Mouse (Mus musculus): ENCODE measurements at regions not wholly inside any gene's neighbourhood (a gene's known extent, or its start where the extent isn't known, plus 50 kb on each side); places are given as distances from the start of the nearest gene placed in this dataset.

DNA sequence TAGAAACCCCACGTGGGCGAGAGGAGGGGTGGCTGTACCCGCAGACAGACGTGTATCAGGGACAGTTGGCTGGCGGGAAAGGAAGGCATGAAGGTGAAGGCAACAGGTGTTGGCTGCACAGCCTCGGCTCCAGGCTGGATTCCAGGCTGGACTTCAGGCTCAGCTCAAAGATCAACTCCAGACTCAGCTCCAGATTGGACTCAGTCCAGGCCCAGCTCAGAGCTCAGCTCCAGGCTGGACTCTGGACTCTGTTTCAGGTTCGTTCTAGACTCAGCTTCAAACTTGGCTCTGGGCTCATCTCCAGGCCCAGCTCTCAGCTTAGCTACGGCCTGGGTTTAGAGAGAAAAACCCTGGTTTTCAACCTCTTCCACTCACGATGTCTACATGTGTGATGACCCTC lies 171.2 kb downstream of the Kif26a start:
- WGBS: 78% methylated on average over 9 of the region's 9 CpGs
- H3K27me3 ChIP-seq: no peaks in the 10 kb centered on the region
- no peaks in the 10 kb centered on the region for H3K4me1 ChIP-seq
- H3K9ac ChIP-seq: no peak overlapping the region
- no peak overlapping the region for H3K4me3 ChIP-seq (replicated peaks)
- ATAC-seq (ENCODE audit: insufficient number of reproducible peaks, low FRiP score, low TSS enrichment, low read depth): no peak
- H3K9me3 ChIP-seq (replicated peaks): no peaks in the 10 kb centered on the region
- H3K27ac ChIP-seq (replicated peaks): no peak overlapping the region
- no peak overlapping the region for H3K4me2 ChIP-seq (replicated peaks)
- H3K36me3 ChIP-seq: no peaks in the 10 kb centered on the region

DNA sequence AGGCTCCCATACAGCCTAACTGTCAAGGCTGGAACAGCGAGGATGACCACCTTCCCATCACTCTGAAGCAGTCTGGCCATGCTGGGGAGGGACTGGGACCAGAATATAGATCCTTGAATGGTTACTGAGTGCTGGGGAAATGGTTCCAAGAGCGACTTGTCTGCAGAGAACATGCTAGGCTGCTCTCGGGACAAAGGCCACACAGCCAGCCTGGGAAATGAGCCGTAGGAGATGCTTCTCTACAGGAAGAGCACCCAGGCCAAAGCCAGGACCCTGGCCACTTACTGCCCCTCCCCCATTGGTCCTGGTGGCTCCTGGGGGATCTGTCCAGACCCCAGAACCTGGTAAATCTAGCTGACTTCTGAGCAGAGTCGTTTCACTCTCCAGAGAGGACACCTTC lies 170.8 kb upstream of the A530016L24Rik start:
- 81% methylated on average over 5 of the region's 5 CpGs for WGBS
- Histone ChIP-seq H3K36me3 (no peaks in the 10 kb centered on the region), H3K27ac (replicated peaks) (no peak overlapping the region), H3K9ac (no peak overlapping the region), H3K4me2 (replicated peaks) (no peak overlapping the region), H3K4me3 (replicated peaks) (no peak overlapping the region), H3K4me1 (no peaks in the 10 kb centered on the region), H3K9me3 (replicated peaks) (no peaks in the 10 kb centered on the region), H3K27me3 (no peaks in the 10 kb centered on the region)
- no peak for ATAC-seq (ENCODE audit: insufficient number of reproducible peaks, low FRiP score, low TSS enrichment, low read depth)

DNA sequence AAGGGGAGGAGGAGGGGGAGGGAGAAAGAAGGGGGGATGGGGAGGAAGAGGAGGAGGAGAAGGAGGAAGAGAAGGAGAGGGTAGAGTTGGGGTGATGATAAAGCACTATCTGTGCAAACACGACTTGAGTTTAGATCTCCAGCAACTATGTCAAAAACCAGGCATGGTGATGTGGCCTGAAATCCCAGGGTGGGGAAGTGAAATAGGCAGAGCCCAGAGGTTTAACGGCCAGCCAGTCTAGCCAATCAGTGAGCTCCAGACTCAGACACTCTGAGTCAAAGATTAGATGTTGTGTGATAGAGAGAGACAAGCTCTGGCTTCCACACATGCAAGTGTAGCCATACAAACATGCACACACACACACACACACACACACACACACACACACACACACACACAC lies 167.1 kb upstream of the A530016L24Rik start:
- Histone ChIP-seq H3K4me1 (peaks cover 5% of the 10 kb centered on the region; the same call in 1 of the 2 replicates), H3K27me3 (no peaks in the 10 kb centered on the region), H3K27ac (replicated peaks) (no peak overlapping the region), H3K4me2 (replicated peaks) (no peak overlapping the region), H3K9me3 (replicated peaks) (no peaks in the 10 kb centered on the region), H3K9ac (no peak overlapping the region), H3K36me3 (no peaks in the 10 kb centered on the region), H3K4me3 (replicated peaks) (no peak overlapping the region)
- ATAC-seq (ENCODE audit: insufficient number of reproducible peaks, low FRiP score, low TSS enrichment, low read depth): no peak
- WGBS: 64% methylated on average over 2 of the region's 2 CpGs

DNA sequence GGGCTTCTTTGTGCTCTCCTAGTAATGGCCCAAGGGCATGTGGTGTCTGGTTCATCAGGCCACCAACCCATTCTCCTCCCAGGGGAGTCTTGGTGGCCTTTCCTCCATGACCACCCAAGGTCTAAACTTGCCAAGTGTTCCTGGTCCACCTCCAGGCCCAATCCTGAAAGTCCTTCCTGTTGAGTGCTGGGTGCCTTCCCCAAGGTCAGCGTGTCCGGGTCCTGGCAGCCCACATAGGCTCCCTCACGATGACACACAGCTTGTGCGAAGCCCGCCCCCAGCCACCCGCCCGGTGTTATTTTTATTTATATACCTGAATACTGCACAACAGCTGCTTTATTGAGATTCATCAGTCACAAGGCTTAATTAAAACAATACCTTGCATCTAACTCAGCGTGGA lies 161.8 kb upstream of the A530016L24Rik start:
- Histone ChIP-seq H3K27me3 (peaks cover 5% of the 10 kb centered on the region; the same call in 1 of the 2 replicates), H3K4me1 (peaks cover 36% of the 10 kb centered on the region), H3K27ac (replicated peaks) (no peak overlapping the region), H3K36me3 (no peaks in the 10 kb centered on the region), H3K9ac (no peak overlapping the region), H3K9me3 (replicated peaks) (no peaks in the 10 kb centered on the region), H3K4me2 (replicated peaks) (no peak overlapping the region), H3K4me3 (replicated peaks) (no peak overlapping the region)
- WGBS: 70% methylated on average over 8 of the region's 8 CpGs
- no peak for ATAC-seq (ENCODE audit: insufficient number of reproducible peaks, low FRiP score, low TSS enrichment, low read depth)

DNA sequence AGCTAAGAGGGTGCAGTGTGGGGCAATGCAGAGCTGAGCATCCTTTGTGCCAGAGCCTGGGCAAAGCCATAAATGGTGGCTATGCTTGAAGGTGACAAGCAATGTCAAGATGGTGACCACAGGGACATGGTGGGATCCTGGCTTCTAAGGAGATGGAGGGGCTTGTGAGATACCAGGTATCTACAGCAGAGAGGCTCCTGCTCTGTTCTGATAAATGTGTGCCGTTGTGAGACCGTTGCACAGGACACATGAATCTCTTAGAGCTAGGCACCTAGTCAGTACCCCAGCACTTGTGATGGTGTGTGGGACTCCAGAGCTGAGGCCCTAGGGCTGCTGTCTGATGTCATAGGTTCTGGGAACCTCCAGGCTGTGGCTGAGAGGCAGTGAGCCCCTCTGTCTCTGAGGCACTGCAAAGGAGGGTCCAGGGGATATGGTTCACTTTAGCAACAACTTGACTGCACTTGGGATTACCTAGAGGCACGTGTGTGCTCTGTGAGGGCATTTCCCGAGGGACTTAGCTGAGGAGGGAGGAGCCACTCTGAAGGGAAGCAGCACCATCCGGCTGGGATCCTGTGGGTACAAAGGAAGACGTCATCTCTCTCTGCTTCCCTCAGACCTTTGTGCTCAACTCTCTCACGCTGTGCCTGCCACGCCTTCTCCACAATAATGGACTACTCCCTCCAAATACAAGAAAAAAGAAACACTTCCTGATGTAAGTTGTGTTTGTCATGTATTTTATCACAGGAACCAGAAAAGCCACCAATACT lies 160.3 kb upstream of the A530016L24Rik start:
- H3K9ac ChIP-seq: no peak overlapping the region
- 29% methylated on average over 8 of the region's 8 CpGs for WGBS

DNA sequence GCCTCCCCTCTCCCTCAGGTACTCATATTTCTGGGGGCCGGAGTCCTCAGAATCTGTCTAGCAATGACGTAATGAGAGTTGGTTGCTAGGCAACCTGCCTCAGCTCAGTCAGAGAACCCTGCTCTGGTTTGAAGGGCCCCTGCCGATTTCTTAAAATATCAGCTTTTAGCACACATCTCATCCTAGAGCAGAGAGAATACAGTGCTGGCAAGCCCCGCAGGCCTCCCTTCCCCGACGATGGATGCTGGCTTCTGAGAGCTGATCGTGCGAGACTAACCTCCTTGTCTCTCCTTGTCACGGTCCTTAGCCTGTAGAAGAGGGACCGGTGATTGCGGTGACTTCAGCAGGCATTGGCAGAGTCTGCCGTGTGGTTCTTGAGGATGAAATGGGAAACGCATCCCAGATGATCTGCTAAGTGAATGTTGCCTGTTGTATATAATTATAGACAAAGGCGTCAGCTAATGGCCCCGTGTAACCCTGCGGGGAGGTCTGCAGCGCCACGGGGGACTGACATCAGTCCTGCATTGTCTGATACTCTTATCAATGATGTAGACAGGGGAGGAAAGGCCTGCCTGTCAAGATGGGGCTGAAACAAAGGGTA lies 159.4 kb upstream of the A530016L24Rik start:
- H3K9ac ChIP-seq: no peak overlapping the region
- no peak overlapping the region for H3K27ac ChIP-seq (replicated peaks)
- H3K4me3 ChIP-seq (replicated peaks): no peak overlapping the region
- 7% methylated on average over 18 of the region's 18 CpGs for WGBS
- H3K36me3 ChIP-seq: no peaks in the 10 kb centered on the region
- H3K4me1 ChIP-seq: peaks cover 58% of the 10 kb centered on the region
- H3K4me2 ChIP-seq (replicated peaks): peak overlapping the region; percentile 17; the same call in 1 of the 2 replicates
- ATAC-seq (ENCODE audit: insufficient number of reproducible peaks, low FRiP score, low TSS enrichment, low read depth): peak; percentile 2; the same call in 1 of the 2 replicates
- H3K9me3 ChIP-seq (replicated peaks): no peaks in the 10 kb centered on the region
- peaks cover 5% of the 10 kb centered on the region; the same call in 1 of the 2 replicates for H3K27me3 ChIP-seq

More for the DNA sequence above, 160.3 kb upstream of the A530016L24Rik start:
- Histone ChIP-seq H3K4me3 (replicated peaks) (no peak overlapping the region), H3K36me3 (no peaks in the 10 kb centered on the region), H3K27ac (replicated peaks) (no peak overlapping the region), H3K27me3 (peaks cover 5% of the 10 kb centered on the region; the same call in 1 of the 2 replicates), H3K4me2 (replicated peaks) (peak overlapping the region; percentile 17; the same call in 1 of the 2 replicates), H3K4me1 (peaks cover 50% of the 10 kb centered on the region), H3K9me3 (replicated peaks) (no peaks in the 10 kb centered on the region)
- ATAC-seq (ENCODE audit: insufficient number of reproducible peaks, low FRiP score, low TSS enrichment, low read depth): peak; percentile 48; the same call in 1 of the 2 replicates

DNA sequence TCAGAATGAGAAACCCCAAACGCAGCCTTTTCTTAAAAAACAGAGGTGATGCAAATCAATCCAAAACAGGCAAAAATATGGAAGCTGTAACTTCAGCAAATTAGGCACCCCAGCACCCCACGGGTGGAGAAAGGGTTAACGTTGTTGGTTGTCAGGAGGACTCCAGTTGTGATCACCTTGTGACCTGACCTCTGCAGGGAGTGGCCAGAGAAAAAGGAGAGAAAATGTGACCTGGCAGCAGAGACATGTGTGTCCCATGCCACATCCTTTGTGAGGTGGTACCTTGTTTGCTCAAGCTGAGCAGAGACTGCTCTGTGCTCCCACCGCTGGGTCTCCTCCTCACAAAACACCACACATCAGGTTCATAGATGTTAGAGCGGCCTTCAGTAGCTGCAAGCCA lies 158.7 kb upstream of the A530016L24Rik start:
- ATAC-seq (ENCODE audit: insufficient number of reproducible peaks, low FRiP score, low TSS enrichment, low read depth): no peak
- H3K9ac ChIP-seq: no peak overlapping the region
- no peaks in the 10 kb centered on the region for H3K36me3 ChIP-seq
- H3K4me1 ChIP-seq: peaks cover 60% of the 10 kb centered on the region
- no peak overlapping the region for H3K4me3 ChIP-seq (replicated peaks)
- 54% methylated on average over 5 of the region's 5 CpGs for WGBS
- no peaks in the 10 kb centered on the region for H3K9me3 ChIP-seq (replicated peaks)
- peaks cover 5% of the 10 kb centered on the region; the same call in 1 of the 2 replicates for H3K27me3 ChIP-seq
- no peak overlapping the region for H3K27ac ChIP-seq (replicated peaks)
- no peak overlapping the region for H3K4me2 ChIP-seq (replicated peaks)

DNA sequence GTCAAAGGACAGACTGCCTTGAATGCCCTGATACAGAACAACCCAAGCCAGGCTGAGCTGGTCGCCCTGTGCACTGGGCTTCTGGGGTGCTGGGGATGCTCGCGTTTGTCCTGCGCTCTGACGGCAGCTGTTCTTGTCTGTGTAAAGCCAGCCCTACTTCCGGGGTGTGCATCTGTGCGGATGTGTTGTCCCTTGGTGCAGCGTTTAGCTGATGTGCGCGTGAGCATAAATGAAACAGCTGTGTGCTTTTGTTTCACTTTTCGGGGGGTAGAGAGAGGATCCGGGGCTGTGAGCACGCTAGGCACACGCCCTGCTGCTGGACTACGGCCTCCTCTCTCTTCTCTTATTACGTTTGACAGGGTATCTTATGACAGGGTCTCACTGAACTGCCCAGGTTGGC lies 158.2 kb upstream of the A530016L24Rik start:
- H3K36me3 ChIP-seq: no peaks in the 10 kb centered on the region
- no peak for ATAC-seq (ENCODE audit: insufficient number of reproducible peaks, low FRiP score, low TSS enrichment, low read depth)
- no peak overlapping the region for H3K4me2 ChIP-seq (replicated peaks)
- H3K4me3 ChIP-seq (replicated peaks): no peak overlapping the region
- peaks cover 64% of the 10 kb centered on the region for H3K4me1 ChIP-seq
- peaks cover 5% of the 10 kb centered on the region; the same call in 1 of the 2 replicates for H3K27me3 ChIP-seq
- H3K9me3 ChIP-seq (replicated peaks): no peaks in the 10 kb centered on the region
- H3K27ac ChIP-seq (replicated peaks): no peak overlapping the region
- H3K9ac ChIP-seq: no peak overlapping the region
- 63% methylated on average over 16 of the region's 16 CpGs for WGBS

DNA sequence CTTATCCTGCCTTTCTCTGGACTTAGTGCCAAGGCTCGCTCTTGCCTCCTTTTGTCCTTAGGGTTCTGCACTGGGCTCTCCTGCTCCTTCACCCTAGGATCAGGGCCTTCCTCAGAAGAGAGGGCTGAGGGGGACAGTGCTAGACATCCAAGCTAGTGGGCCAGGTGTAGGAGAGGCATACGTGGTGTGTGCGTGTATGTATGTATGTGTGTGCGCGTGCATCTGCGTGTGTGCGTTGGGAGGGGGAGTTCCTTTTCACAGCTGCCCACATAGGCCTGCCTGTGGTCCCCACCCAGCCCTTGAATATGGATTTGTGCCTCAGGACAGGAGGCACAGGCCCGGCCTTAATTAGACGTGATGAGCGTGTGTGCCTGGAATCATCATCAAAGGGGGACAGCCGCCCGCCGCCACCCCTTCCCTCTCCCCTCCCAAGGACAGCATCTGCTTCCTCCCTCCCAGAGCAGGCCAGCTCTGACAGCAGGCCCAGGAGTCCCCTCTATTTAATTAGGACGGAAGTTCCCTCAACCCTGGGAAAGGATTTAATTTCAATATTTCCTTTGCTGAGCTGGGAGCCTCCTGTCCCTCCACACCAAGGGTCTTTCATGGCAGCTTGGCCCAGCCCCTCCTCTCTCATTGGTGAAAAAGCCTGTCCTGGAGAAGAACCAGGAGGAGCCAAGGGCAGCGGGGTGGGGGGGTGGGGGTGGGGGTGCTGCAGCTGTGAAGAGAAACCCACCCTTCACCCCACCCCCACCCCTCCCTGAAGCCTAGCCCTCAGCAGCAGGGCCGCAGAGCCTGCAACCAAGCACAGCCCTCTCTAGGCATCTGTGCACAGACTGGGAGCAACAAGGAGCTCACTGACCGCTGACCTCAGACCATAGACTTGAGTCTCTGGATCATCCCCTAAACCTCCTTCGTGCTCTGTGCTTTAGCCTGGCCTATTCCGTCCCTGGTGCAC lies 155.8 kb upstream of the A530016L24Rik start:
- Histone ChIP-seq H3K27ac (replicated peaks) (peak overlapping the region; percentile 63), H3K27me3 (peaks cover 5% of the 10 kb centered on the region; the same call in 1 of the 2 replicates), H3K9me3 (replicated peaks) (no peaks in the 10 kb centered on the region), H3K36me3 (no peaks in the 10 kb centered on the region), H3K9ac (no peak overlapping the region), H3K4me2 (replicated peaks) (no peak overlapping the region), H3K4me3 (replicated peaks) (no peak overlapping the region), H3K4me1 (peaks cover 76% of the 10 kb centered on the region)
- 22% methylated on average over 19 of the region's 19 CpGs for WGBS
- ATAC-seq (ENCODE audit: insufficient number of reproducible peaks, low FRiP score, low TSS enrichment, low read depth): peak; percentile 32

DNA sequence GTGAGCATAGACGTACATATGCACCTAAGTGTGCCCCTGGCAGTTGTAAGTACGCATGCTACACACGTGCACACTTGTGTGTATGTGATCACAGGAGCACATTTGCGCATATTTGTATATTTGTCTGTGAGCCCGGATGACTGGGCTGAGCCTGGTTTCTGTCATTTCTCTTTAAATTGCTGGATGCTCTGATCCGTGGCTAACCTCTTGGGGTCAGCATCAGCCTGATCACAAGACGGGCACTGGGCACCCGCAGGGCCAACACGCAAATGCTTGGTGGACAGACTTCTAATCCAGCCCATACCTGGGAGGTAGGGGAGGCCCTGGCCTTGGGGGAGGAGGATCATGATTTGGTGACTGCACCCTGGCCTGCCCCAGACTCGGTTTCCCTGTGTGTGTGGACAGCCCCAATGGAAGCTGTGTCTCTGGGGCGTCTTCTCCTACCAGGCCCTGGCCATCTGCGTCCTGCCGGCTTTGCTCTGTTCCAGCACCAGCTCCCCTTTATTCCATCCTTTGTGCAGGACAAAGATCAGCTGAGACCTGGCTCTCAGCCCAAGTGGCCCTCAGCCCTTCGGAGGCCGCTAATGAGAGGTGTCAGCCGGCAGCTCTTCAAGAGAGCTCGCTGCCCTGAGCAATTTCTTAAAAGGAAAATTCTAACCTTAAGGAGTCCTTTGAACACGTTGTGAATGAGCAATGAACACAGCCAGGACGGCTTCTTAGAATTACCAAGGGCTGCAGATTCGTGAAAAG lies 155.0 kb upstream of the A530016L24Rik start:
- ATAC-seq (ENCODE audit: insufficient number of reproducible peaks, low FRiP score, low TSS enrichment, low read depth): no peak
- no peaks in the 10 kb centered on the region for H3K9me3 ChIP-seq (replicated peaks)
- H3K36me3 ChIP-seq: no peaks in the 10 kb centered on the region
- no peak overlapping the region for H3K4me2 ChIP-seq (replicated peaks)
- 49% methylated on average over 20 of the region's 20 CpGs for WGBS
- H3K4me1 ChIP-seq: peaks cover 75% of the 10 kb centered on the region
- H3K4me3 ChIP-seq (replicated peaks): no peak overlapping the region
- H3K9ac ChIP-seq: no peak overlapping the region
- H3K27me3 ChIP-seq: peaks cover 5% of the 10 kb centered on the region; the same call in 1 of the 2 replicates
- H3K27ac ChIP-seq (replicated peaks): 0 out of 2 replicates have a peak overlapping the region, but pooled peaks have one; percentile 39

Measured in embryonic facial prominence, embryonic 15.5 days (tissue).